Mouse (Mus musculus) right cerebral cortex, postnatal 25 days (tissue): ENCODE measurements around the gene Ruvbl2.

Experiments
- DNase-seq: peaks from one replicate; pipeline ENCODE4 v3.0.0; 2022

The Ruvbl2 gene

DNA sequence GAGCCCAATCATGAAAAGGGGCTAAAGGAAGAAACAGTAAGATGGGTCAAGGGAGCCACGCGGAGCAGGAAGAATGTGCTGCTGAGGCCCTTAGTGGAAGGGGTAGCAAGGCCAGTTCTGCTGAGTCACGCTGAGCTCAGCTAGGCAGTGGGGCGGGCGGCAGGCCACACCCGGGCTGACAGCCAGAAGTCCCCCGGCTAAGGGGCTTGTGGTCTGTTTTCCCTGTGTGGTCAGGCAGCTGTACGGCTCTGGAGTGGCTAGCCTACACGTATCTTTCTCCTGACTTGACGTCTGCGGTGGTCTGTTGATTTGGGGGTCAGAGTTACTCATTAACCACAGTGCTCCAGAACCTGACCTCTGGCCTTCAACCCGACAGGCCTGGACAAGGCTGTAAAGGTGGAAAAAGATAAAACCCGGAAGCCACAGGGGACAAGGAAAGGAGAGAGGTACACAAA lies 23.0 kb upstream of the Ruvbl2 start:
- no peak for DNase-seq

DNA sequence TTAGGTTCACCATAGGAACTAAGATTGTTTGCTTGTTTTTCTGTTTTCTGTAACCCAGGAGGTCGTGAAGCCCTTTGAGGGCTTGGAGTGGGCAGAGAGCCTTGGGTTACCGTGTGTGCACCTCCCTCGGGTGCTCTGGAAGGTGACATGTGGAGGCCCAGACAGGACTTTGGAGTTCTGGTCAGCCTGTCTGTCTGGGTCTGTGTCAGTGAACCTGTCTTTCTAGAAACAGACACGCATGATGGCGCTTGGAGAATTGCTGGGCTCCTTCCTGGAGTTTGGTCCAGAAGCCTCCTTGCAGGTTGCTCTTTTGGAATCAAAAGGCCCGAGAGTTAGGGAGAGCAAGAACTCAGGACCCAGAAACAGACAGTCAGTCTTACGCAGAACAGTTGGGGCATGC lies 22.5 kb upstream of the Ruvbl2 start:
- DNase-seq, result no peak

DNA sequence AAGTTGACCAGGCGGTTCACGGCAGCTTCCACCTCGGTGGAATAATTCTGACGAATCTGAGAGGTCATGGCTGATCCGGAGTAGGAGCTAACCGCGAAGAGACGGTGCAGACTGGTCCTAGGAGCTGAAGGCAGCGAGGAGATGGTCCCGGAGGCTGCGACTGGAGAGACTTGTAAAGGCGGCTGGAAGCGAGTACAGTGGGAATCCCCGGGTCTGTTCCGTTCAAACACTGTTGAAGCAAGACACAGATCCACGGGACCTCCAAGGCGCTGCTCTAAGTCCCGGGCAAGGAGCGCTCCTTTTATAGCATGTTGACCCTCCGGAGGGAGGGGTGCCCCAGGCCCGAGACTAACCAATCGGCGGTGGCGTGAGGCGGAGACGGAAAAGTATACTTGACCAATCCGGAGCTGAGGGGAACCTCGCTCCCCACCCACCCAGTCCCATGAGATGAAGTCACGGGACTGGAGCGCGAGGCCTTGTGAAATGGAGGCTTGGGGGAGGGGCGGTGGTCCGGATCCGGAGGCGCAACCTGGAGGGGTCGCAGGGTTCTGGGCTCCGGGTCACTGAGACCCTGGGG lies 21.8 kb upstream of the Ruvbl2 start, which contains the start of gene Ftl1:
Gene Ftl1, minus strand, starts transcription at position 321 of the 577 bp plus-strand sequence.
- DNase-seq, result peak; percentile 94

DNA sequence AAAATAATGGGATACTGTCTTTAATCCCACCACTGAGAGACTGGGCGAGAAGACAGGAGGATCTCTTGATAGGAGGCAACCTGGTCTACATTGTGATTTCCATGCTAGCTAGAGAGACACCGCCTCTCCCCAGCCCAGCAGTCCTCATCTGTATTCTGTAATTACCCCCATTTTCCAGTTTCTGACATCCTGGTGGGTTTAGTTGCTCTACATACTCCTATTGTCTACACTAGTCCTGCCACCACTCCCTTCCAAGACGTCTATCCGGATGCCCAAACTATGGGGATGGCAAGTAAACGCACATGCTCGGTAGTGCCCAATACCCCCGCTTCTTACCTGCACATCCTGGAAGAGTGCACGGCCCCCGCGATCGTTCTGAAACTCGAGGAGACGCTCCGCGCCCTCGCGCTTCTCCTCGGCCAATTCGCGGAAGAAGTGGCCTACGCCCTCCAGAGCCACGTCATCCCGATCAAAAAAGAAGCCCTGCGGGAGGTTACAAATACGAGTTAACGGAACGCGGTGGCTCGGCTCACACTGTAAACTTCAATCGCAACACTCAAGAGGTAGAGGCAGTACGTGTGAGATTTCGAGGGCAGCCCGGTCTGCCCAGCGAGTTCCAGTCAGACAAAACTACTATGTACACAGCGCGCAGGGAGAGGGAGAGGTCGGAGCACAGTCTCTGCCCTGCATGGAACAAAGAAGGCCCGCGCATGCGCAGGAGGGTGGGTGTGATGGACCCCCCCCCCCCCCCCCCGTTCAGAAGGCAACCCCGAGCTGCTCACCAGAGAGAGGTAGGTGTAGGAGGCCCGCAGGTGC lies 21.1 kb upstream of the Ruvbl2 start:
- peak; percentile 65 for DNase-seq

DNA sequence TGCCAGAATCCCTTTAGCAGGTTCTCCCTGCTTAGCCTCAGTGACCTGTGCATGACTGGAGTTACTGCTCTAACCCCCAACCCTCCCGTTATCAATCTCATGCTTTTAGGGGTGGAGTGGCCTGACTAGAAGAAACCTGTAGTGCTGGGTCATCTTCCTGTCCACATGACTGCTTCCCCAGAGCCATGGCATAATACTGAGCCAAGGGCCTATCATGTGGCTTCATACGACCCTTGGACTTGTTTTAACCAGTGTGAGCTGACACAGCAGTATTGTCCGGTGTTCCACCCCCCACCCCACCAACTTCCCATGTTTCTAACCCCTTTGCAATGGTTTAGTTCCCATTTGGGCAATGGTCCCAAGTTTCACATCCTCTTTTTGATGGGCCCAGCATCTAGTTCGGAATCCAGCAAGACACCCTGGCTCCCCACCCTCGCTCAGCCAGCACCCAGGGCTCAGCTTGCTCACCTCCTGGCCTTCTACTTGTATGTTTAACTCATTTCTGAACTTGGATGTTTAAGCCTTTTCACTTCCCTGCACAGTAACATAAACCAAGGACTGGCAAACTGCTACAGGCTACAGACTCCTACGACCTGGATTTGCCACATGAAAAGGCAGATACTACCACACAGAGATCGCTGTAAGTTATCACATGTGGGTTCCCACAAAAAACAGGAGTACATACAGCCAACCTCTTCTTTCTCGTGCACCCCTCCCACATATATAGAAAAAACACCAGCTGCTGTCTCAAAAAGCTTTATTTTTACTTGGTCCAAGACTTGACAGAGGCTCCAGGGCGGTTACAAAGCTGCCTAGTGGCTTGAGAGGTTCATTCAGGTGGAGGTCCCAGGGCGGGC lies 19.5 kb upstream of the Ruvbl2 start:
- DNase-seq, result no peak

DNA sequence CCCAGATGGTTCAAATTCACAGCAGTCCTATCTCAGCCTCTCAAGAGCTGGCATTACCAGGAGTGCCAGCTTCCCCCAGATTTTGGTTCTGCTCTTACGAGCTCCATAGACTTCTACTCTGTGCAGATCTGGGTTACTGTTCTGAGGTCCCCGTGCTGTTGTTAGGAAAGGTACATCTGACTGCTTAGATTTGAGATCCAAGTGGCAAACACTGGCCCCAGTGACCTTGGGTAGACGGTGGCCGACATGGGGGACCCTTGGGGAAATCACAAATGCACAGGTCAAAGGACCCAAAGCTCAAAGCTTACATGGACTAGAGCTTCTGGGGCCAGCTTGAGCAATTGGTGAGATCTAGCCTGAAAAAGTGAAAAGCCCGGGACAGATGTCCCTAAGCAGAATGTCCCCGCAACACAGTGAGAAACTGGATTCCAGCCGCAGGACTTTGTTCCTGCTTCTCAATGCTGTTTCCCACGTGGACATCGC lies 18.9 kb upstream of the Ruvbl2 start:
- DNase-seq, result no peak

DNA sequence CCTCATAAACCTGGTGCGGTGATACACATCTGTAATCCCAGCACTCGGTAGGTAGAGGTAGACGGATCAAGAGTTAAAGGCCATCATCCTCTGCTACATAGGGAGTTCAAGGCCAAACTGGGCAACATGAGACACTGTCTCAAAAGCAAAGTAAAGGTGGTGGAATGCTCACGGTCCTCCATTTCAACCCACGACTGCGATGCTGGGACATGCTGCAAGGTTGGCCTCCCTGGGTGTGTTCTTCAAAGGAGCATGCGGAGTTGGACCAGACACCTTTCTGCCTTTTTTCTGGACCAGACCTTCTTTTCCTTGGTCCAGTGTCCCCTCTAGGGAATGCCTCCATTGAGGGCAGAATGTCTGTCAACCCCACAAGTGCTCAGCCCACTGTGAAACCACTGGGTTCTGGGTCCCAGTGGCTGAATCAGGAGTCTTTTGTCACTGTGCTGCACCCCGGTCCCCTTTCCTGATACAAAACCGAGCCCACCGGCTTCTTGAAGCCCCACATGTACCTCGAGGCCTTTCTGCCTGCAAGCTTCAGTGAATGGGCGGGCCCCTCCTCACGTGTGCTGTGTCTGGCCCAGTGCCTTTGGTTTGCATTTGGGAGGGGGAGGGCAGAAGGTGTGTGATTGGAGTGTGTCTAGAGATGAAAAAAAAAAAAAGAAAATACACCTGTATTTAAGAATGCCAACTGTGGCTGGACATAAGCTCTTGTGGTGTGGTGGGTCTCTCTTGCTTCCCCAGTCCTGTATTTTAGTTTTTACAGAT lies 18.2 kb upstream of the Ruvbl2 start:
- no peak for DNase-seq

DNA sequence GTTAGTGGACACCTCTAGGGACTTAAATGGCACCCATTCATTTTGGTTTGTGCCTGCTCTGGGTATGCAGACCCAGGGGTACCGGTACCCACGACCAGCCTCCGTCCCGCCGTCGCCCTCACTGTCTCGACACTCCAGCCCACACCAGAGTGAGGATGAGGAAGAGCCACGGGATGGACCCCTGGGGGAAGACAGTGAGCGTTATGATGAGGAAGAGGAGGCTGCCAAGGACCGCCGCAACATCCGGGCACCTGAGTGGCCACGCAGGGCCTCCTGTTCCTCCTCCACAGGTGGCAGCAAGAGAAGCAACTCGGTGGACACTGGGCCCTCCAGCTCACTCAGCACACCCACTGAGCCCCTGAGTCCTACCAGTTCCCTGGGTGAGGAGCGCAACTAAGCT lies 17.1 kb upstream of the Ruvbl2 start:
- DNase-seq, result no peak

DNA sequence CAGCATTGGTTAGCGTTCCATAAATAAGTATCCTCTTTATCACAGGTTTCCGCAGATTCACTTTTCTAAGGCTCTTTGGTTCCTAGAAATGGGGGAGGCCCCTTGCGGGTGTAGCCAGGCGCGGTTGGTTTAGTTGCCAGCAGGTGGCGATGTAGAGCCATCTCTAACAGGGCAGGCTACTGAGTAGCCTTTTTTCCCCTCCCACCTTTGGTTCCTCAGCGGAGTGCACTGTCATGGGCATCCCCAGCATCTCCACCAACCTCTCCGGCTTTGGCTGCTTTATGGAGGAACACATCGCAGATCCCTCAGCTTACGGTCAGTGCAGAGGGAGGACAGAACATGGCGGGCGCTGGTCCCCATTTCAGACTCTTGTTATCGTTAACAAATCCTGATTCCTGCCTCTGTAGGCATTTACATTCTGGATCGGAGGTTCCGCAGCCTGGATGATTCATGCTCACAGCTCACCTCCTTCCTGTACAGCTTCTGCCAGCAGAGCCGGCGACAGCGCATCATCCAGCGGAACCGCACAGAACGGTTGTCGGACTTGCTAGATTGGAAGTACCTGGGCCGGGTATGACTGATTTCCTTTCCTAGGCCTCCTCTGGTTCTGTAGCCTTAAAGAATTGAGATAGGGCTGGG lies 13.6 kb upstream of the Ruvbl2 start:
- peak; percentile 84 for DNase-seq

DNA sequence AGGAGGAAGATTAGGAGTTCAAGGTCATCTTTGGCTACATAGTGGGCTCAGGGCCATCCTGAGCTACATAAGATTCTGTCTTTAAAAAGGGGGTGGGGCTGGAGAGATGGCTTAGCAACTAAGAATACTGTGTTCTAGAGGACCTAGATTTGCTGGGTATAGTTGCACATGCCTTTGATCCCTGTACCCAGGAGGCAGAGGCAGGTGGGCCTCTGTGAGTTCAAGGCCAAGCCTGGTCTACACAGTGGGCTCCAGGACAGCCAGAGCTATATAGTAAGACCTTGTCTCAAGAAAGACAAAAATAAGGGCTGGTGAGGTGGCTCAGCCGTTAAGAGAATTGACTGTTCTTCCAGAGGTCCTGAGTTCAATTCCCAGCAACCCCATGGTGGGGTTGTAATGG lies 12.1 kb upstream of the Ruvbl2 start:
- DNase-seq, result no peak

DNA sequence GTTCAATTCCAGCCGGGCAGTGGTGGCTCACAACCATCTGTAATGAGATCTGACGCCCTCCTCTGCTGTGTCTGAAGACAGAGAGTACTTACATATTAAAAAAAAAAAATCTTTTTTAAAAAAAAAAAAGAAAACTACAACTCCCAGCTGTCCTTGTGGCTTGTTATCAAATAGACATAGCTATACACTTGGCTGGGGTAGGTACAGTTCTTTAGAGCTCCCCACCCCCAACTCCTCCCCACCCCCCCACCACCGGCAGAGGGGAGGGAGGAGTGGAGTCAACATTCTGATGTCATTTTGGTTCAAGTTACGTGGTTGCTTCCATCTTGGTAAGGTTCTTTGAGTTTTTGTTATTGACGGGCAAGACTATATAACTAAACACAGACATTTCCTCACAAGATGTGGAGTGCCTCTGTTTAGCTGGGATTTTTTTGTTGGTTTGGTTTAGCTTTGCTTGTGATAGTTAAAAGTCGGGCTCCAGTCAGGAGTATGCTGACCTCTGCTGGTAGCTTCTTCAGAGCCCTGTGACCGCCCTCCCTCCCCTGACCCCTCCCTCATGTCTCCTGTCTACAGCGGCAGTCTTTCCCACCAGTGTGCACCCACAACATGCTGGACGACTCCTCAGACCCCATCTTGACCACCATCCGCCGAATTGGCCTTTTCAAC lies 9.6 kb upstream of the Ruvbl2 start:
- no peak for DNase-seq

DNA sequence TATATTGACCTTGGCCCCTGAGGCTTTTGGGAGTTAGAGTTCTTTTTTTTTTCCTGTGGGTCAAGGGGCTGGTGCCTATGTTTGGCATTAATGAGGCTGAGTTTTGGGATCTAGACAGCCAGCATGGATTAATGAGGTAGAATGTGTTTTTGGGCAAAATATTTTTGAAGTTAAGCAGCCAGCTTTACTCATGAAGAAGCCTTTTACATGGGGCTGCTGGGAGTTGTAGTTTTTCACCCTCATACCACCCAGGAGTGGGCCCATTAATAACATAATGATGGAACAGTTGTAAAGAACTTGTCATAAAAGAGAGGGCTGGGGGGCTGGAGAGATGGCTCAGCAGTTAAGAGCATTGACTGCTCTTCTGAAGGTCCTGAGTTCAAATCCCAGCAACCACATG lies 8.7 kb upstream of the Ruvbl2 start:
- DNase-seq, result no peak

DNA sequence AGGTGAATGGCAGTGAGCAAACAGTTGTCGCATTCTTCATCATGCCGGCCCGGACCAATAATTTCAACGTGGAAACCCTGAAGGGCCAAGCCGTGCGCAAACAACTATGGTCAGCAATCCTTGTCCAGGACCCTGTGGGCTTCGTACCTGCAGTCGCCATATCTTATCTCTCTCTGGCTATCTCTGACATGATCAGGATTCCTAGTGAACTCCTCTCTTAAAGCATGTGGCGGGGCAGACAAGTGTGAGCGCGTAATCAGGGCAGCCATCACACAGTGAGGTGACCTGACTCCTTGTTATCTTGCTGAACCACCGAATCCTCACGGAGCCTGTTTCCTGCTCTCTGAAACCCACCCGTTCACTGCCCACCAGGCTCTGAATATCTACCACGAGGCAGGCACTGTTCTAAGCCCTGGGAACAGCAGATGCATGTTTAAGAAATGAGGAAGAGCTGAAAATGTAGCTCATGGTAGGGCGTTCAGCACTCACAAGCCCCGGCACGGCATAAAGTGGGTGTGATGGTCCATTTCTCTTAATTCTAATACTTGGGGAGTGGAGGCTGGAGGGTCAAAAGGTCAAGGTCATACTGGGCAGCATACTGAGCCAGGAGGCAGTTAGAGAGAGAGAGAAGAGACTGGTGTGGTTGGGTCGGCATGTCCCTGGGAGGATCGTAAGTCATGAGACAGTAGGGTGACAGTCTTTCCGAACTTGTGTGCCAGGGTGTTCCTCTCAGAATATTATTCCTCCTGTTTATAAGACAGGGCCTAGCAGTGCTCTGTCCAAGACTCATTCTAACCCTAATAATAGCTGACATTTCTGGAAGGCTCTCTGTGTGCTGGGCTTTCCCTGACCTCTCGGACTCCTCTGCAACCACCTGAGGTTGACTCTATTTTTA lies 5.9 kb upstream of the Ruvbl2 start:
- no peak for DNase-seq

DNA sequence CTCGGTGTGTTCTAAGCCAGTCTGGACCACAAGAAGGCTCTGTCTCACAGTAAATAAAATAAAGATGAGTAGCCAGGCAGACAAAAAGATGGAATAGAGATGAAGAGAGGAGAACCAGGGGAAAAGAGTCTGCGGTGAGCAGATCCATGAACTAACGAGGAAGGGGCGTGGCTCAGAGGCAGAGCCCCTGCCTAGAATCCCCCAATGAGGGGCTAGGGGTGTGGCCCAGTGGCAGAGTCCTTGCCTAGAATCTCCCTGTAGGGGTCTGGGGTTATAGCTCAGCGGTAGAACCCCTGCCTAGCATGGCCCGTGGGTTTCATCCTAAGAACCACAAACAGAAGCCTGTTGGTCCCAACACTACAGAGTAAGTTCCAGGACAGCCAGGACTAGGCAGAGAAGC lies 850 bp downstream of the Ruvbl2 start:
- no peak for DNase-seq

DNA sequence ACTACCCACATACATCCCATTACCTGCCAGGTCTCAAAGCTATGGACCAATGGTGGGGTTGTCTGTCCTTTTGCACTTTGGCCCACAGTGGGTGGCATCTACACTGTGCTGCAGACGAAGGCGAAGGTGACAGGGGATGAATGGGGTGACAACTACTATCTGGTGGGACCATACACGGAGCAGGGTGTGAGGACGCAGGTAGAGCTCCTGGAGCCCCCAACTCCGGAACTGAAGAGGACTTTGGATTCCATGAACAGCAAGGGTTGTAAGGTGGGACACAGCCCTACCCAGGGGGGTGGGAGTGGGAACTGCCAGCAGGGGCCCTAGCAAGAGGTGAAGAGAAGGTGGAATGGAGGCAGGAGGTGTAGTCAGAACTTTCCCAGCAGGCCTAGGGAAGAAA lies 1.5 kb downstream of the Ruvbl2 start:
- no peak for DNase-seq

DNA sequence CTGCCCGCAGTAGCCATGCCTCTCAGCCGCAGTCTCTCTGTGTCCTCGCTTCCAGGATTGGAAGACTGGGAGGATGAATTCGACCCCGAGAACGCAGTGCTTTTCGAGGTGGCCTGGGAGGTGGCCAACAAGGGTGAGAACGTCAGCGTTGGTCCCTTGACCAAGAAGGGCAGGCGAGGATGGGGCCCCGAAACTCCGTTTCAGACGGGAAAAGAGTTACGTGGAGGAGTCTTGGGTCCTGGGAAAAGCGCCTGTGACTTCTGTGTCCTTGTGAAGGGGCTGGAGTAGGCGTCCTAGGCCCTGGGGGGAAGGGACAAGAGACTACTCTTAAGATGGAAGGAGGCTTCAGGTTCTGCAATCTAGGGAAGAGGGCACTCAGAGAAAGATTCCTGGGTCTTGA lies 2.9 kb downstream of the Ruvbl2 start:
- no peak for DNase-seq

DNA sequence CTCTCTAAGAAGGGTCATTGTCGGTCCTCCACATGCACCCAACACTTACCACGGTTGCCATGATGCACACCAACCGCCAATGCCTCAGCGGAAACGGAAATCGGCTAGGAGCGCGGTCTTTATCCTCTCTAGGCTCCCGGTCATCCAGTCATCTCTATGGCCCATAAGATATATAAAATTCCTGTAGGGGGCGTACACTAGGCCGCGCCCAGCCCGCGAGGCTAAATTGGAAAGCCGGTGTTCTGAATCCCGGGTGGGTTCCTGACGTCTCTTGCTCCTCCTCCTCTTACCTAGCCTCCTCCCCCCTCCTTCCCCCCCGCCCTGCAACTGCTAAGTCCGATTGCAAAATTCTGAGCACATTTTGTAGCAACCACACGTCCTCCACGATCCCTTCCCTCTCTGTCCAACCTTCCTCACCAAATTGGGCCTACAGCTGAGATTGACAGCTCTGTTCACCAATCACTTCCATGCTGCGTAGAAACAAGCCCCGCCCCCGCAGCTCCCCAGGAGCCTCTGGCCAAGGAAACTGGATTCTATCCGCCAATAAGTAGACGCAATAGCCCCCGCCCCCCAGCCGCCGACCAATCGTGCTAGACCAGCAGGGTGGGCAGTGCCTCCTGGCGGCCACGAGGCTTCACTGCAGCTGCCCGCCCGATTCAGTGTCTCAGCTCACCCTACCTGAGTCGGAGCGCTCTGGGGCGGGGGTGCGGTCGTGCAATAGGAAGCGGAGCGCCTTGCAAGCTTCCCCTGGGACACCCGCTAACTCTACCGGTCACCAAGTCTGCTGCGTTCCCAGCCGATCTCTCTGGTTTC lies 3.5 kb downstream of the Ruvbl2 start, which contains the start of gene Gys1:
Gene Gys1, plus strand, starts transcription at position 642 of the 813 bp plus-strand sequence.
- DNase-seq, result peak; percentile 100

DNA sequence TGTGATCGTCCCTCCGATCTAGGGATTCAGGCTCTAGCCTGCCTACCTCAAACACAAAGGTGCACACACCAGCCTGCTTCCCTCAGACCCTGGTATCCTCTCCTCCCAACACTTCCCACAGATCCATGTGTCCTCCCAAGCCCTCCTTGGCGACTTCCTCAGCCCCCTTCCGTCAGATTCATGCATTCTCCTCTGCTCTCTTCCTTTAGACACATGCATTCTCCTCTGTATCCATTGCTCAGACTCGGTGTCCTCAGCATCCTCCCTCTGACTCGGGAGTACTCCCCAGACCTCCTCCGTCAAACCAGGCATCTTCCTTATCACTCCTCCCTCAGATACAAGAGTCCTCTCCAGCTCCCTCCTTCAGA lies 4.1 kb downstream of the Ruvbl2 start:
- DNase-seq, result no peak

DNA sequence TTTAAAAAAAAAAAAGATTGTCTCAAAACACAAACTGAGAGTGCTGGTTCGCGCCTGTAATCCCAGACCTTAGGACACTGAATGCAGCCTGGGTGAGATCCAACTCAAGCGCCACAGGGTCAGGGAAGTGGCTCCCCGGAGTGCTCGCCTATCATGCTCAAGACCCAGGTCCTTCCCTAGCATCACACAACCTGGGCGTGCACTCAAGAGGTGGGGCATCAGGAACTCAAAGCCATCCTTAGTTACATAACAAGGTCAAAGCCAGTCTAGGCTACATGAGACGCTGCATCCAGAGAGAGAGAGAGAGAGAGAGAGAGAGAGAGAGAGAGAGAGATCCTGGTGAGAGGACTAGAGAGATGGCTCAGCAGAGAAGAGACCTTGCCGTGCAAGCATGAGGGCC lies 11.3 kb downstream of the Ruvbl2 start:
- no peak for DNase-seq

DNA sequence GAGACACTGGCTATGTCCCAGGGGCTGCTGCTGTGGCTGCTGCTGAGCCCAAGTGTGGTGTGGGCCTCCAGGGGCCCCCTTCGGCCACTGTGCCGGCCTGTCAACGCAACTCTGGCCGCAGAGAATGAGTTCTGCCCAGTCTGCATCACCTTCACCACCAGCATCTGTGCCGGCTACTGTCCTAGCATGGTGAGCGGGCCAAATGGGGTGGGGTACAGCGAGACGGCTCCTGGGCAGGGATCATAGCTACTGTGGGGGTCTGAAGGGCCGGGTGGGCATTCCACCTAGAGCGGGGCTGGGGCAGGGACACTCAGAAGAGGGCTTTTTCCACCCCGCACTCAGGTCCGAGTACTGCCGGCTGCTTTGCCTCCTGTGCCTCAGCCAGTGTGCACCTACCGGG lies 16.7 kb downstream of the Ruvbl2 start:
- DNase-seq, result no peak
